Mouse (Mus musculus) yolk sac, embryonic 10.5 days (tissue): ENCODE measurements around the gene Alkbh7.

Experiments used
- DNase-seq: peaks from one replicate; pipeline ENCODE4 v3.0.0-alpha.2; 2017; ENCODE audit warnings: low spot score

Gene Alkbh7

DNA sequence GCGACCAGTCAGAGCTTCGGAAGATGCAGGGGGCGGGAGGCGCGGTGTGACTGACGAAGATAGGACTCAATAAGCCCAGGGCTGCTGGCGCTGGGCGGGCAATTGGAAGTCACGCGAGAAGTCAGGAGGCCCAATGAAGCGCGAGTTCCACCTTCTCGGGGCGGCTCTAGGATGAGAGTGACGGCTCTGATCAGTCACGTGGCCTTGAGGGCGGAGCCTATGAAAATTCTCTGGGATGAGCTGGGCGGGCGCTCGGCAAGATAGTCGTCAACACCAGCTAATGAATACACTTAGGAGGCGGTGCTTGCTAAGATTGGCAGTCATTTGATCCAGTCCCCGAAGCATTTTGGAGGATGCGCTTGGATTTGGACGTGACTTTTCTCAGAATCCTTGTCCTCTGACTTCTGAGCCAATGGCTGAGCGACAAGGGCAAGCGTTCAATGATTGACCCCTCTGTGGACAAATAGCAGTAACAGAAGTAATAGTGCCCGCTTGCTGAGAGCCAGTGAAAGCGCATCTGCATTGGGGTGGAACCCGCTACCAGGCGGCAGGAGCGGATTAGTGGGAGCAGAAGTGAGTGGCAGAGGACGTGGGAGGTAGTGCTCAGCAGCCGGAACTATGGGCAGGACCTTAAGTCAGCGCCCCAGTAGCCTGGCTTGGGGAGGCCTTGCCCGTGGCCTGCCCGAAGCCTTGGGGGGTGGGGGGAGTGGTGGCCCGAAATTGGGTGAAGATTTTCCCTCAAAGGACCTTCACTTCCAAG lies 34.7 kb downstream of the Alkbh7 start:
- peak; percentile 100 for DNase-seq

DNA sequence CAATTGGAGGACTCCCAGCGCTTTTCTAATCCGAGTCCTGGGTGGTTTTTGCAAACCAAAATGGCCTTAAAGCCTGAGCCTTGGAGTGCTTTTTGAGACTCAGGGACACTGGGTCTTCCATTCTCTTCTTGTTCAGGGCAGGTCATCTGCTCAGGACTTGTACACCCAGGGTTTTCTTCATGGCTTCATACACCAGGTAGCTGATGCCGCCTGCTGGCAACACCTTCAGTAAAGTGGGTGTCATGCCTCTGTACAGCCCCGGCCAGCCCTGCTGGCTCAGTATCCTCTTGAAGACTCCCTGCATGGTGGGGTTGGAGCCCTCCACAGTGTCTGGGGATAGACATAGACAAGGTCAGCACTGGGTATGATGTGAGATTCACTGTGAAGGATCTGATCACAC lies 35.7 kb downstream of the Alkbh7 start:
- no peak for DNase-seq

DNA sequence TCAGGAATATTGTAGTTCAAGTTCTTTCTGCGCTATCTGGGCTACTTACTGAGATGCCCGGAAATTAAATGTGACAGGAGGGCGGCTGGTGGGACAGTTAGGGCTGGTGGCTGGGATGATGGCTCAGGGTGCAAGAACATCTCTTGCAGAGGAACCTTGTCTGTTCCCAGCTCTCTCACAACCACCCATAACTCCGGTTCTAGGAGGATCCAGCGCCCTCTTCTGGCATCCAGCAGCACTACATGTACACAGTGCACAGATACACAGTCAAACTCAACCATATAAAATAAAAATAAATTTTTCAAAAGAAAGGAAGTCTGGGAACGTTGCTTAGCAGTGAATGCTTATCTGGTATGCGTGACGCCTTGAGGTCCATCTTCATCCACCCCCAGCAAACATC lies 41.8 kb downstream of the Alkbh7 start:
- DNase-seq, result no peak

DNA sequence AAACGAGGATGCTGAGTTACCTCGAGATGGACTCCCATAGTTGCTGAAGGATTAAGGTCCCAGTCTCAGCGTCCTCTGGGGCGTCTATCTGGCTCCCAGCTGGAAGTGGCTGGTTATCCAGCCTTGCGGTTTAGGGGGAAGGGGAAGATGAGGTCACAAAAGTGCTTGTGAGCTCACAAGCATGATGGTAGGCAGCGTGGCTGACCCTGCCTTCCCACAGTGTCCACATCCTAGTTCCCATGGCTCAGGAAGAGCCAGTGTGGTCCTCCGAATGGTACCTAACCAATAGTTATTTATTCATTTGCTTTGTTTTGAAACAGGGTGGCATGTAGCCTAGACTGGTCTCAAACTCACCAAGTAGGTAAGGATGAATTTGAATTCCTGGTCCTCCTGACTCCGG lies 44.4 kb downstream of the Alkbh7 start, which contains the start of gene Slc25a41:
Gene Slc25a41, minus strand, starts transcription at position 101 of the 400 bp plus-strand sequence.
- DNase-seq, result no peak

DNA sequence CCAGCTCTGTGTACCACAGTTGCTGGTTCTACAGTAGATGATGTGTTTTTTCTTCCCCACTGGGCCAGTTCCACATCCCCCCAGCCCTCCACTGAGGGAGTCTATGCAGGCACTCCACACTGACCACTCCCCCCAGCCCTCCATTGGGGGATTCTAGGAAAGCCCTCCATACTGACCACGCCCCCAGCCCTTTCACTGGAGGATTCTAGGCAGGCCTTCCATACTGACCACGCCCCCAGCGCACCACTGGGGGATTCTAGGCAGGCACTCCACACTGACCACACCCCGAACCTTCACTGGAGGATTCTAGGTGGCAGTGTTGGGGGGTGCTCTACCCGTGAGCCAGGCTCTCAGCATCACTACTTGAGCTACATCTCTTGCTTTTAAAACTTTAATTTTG lies 50.3 kb downstream of the Alkbh7 start:
- DNase-seq, result no peak

DNA sequence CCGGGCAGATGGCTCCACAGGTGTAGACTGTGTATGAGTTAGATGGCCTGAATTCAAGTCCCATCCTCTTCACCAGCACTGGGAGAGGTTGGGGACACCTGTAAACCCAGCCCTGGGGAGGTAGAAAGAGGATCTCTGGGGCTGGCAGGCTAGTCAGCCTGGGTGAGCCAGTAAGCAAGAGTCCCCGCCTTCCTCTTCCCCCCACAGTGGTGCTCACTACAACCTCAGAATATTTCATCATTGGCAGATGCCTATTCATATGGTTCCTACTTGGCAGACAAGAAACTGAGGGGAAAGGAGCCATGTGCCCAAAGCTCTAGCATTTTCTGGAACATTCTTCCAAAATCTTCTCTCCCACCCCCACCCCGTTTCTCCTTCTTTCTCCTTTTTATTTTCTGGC lies 51.7 kb downstream of the Alkbh7 start:
- DNase-seq, result no peak
